Mouse (Mus musculus): ENCODE measurements around the gene Lyrm4. TPM values are rescaled to one million over a fixed set of nuclear protein-coding genes. Genes with fewer than 3 reads are reported as not detected.
A peak's percentile ranks its signal among the peaks of the same experiment; 100 is the strongest.
"Not testable (repeated sequence)": the region's sequence is repeated elsewhere in the genome, so short reads cannot be mapped to it uniquely, and the experiment has no call there.

The Lyrm4 gene
- polyA plus RNA-seq, 1 experiment from 2014 or later: 8.1 TPM

DNA sequence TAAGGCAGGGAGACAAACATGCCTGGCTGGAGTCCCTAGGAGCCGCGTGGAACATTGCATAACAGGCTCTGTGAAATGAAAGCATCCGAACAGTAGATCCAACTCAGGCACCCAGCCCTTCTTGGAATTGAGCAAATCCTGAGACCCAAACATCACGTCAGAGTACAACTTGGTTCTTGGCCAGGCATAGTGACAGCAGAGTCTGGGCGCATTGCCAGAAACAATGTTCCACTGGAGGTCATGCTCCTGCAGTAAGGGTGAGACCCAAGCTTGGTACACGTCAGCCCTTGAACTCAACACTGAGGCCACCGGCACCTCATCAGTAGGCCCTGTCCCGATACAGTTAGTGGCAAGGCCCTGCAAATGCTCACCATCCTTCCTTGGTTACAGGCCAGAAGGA is 123.3 kb downstream of the Lyrm4 start:
- no peak overlapping the region for H3K4me3 ChIP-seq (ENCODE audit: inconsistent target)
- H3K27ac ChIP-seq: no peak overlapping the region
- no peaks in the 10 kb centered on the region for H3K79me2 ChIP-seq (ENCODE audit: inconsistent target)
- no peaks in the 10 kb centered on the region for H3K36me3 ChIP-seq (ENCODE audit: inconsistent target)
- WGBS (ENCODE audit: missing documents): 86% methylated on average over 8 of the region's 8 CpGs

DNA sequence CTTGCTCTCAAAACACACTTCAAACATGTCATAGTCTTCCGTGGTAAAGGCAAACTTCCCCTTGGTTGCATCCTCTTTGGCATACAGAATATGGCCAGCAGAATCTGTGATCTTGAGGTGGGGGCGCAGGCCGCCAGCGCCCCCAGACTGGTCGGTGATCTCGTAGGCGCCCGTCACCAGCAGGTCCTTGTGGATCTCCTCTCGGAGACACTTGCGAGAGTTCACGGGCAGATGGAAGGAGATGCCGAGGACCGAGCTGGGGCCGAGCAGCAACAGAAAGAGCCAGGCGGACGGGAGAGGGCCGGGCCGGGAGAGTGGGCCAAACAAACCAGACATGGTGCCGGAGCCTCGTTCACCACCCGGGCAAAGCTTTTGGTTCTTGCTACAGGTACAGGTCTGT is 126.1 kb downstream of the Lyrm4 start:
- H3K27ac ChIP-seq; H3K79me2 ChIP-seq (ENCODE audit: inconsistent target); H3K36me3 ChIP-seq (ENCODE audit: inconsistent target); H3K4me3 ChIP-seq (ENCODE audit: inconsistent target): not testable (repeated sequence)
- 83% methylated on average over 5 of the region's 21 CpGs for WGBS (ENCODE audit: missing documents)

DNA sequence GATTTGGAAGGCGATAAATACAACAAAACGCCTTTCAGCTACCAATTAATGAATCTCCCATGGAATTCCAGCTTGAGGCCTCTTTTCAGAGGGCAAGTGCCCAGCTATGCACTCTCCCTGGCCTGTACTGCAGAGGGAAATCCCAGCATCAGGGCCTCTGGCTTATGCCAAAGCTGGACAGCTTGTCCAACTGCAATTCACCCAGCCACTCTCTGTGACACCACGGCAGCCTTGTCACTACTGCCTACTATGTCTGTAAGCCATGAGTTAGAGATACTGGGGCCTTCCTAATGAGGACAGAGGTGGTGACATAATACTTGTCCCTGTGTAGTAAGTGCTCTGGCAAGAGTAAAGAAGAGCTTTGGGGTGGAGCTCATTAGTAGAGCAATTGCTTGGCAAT is 128.0 kb downstream of the Lyrm4 start:
- Histone ChIP-seq H3K27ac (no peak overlapping the region), H3K4me3 (ENCODE audit: inconsistent target) (no peak overlapping the region)
- WGBS (ENCODE audit: missing documents): 92% methylated on average over 3 of the region's 3 CpGs

DNA sequence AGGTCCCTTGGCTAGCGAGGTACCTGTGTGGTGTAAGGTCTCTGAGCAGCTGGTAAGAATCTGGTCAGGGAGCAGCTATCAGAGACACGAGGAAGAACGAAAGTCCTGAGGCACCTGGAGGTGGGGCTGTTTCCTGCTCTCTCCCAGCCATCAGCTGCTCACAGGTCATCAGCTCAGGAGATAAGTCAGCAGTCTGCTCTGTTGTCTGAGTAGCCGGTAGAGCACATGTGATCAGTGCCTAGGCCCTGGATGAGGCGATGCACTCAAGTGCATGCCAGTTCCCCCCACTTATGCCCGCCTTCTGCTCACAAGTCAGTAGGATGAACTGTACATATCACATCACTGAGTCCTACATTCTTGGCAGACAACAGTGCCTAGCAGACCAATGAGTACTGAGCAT is 134.3 kb downstream of the Lyrm4 start:
- Histone ChIP-seq H3K4me3 (ENCODE audit: inconsistent target) (no peak overlapping the region), H3K27ac (no peak overlapping the region), H3K79me2 (ENCODE audit: inconsistent target) (no peaks in the 10 kb centered on the region), H3K36me3 (ENCODE audit: inconsistent target) (no peaks in the 10 kb centered on the region)
- WGBS (ENCODE audit: missing documents): 98% methylated on average over 6 of the region's 6 CpGs

More for the DNA sequence above, 128.0 kb downstream of the Lyrm4 start:
- Histone ChIP-seq H3K79me2 (ENCODE audit: inconsistent target) (no peaks in the 10 kb centered on the region), H3K36me3 (ENCODE audit: inconsistent target) (no peaks in the 10 kb centered on the region)

DNA sequence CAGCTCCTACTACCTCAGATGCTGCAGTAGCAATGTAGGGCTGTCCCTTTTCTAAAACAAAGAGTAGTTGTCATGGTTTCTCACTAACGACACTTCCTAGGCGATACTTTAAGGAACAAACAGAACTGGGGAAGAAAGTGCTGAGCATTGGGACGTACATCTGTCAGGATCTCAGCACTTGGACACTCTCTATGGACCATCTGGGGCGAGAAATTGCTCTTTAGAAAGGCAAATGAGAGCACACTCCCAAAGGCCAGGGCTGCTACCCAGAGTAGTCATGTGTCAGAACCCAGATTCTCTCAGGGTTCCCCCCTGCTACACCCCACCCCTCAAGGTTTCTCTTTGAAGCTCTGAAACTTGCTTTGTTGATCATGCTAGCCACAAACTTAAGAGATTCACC is 136.9 kb downstream of the Lyrm4 start:
- no peaks in the 10 kb centered on the region for H3K36me3 ChIP-seq (ENCODE audit: inconsistent target)
- no peak overlapping the region for H3K4me3 ChIP-seq (ENCODE audit: inconsistent target)
- no peak overlapping the region for H3K27ac ChIP-seq
- H3K79me2 ChIP-seq (ENCODE audit: inconsistent target): no peaks in the 10 kb centered on the region
- 91% methylated on average over 4 of the region's 4 CpGs for WGBS (ENCODE audit: missing documents)

DNA sequence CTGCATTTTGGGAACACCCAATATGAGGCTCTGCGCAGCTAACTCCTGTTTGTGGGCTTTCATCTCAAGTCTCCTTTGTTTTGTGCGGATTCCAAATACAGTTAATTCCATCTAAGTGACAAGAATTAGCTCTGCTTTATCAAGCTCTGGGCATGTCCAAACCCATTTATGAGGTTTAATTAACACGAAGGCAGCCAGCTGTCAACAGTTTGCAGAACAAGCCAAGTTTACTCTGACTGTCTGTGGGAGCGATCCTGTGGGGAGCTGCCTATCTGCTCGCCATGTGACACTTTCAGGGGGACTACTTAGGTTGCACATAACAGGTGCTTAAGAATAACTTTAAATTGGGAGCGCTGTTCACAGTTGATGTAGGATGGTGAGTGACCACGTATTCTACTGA is 140.4 kb downstream of the Lyrm4 start:
- no peak overlapping the region for H3K4me3 ChIP-seq (ENCODE audit: inconsistent target)
- no peak overlapping the region for H3K27ac ChIP-seq
- WGBS (ENCODE audit: missing documents): 98% methylated on average over 7 of the region's 7 CpGs

DNA sequence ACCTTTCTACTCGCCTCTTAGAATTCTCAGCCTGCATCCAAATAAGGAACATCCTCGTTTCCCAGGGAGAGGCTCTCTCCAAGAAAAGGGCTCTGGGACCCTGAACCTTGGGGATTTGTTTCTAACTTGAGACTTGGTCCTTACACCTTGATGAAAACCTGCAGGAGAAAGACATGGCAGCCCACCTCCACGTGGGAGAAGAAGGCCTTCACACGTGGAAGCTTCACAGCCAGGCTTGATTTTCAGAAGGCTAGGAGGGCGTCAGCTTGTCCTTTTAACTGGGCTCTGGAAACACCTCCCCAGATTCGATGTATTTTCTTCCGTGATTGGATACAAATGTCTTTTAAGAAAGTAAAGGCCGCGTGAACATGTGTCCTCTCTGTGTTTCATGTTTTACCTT is 147.5 kb downstream of the Lyrm4 start:
- WGBS (ENCODE audit: missing documents): 40% methylated on average over 9 of the region's 9 CpGs
- H3K79me2 ChIP-seq (ENCODE audit: inconsistent target): no peaks in the 10 kb centered on the region
- no peaks in the 10 kb centered on the region for H3K36me3 ChIP-seq (ENCODE audit: inconsistent target)
- H3K27ac ChIP-seq: no peak overlapping the region
- no peak overlapping the region for H3K4me3 ChIP-seq (ENCODE audit: inconsistent target)

More for the DNA sequence above, 140.4 kb downstream of the Lyrm4 start:
- no peaks in the 10 kb centered on the region for H3K36me3 ChIP-seq (ENCODE audit: inconsistent target)
- no peaks in the 10 kb centered on the region for H3K79me2 ChIP-seq (ENCODE audit: inconsistent target)

DNA sequence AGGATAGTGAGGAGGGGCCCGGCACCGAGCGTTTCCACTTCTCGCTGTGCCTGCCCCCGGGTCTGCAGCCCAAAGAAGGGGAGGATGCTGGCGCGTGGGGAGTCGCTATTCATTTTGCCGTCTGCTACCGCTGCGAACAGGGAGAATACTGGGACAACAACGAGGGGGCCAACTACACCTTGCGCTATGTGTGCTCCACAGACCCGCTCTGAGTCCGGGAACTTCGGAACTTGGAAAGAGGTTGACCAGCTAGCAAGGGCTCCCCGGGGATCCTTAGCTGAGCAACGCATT is 147.9 kb downstream of the Lyrm4 start:
- H3K4me3 ChIP-seq (ENCODE audit: inconsistent target): no peak overlapping the region
- H3K79me2 ChIP-seq (ENCODE audit: inconsistent target): no peaks in the 10 kb centered on the region
- WGBS (ENCODE audit: missing documents): 3% methylated on average over 18 of the region's 18 CpGs

DNA sequence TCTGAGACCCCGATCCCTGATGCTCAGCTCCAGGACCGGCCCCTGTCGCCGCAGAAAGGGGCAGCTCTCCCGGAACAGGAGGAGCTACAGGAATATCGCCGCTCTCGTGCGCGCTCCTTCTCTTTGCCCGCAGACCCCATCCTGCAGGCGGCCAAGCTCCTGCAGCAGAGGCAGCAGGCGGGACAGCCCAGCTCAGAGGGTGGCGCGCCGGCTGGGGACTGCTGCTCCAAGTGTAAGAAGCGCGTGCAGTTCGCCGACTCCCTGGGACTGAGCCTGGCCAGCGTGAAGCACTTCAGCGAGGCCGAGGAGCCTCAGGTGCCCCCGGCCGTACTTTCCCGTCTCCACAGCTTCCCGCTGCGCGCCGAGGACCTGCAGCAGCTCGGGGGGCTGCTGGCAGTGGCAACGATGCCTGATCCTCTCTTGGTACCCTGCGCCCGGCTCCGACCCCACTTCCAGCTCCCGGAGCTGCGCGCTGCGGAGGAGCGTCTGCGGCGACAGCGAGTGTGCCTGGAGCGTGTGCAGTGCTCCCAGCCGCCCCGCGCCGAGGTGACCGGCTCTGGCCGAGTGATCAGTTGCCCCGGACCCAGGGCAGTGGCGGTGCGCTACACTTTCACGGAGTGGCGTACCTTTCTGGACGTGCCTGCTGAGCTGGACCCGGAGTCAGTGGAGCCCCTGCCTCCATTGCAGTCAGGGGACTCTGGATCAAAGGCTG is 148.5 kb downstream of the Lyrm4 start:
- Histone ChIP-seq H3K36me3 (ENCODE audit: inconsistent target) (no peaks in the 10 kb centered on the region), H3K27ac (no peak overlapping the region), H3K79me2 (ENCODE audit: inconsistent target) (no peaks in the 10 kb centered on the region), H3K4me3 (ENCODE audit: inconsistent target) (peak overlapping the region; percentile 8; the same call in 1 of the 2 replicates)
- WGBS (ENCODE audit: missing documents): 3% methylated on average over 56 of the region's 57 CpGs

More for the DNA sequence above, 147.9 kb downstream of the Lyrm4 start:
- Histone ChIP-seq H3K27ac (no peak overlapping the region), H3K36me3 (ENCODE audit: inconsistent target) (no peaks in the 10 kb centered on the region)

DNA sequence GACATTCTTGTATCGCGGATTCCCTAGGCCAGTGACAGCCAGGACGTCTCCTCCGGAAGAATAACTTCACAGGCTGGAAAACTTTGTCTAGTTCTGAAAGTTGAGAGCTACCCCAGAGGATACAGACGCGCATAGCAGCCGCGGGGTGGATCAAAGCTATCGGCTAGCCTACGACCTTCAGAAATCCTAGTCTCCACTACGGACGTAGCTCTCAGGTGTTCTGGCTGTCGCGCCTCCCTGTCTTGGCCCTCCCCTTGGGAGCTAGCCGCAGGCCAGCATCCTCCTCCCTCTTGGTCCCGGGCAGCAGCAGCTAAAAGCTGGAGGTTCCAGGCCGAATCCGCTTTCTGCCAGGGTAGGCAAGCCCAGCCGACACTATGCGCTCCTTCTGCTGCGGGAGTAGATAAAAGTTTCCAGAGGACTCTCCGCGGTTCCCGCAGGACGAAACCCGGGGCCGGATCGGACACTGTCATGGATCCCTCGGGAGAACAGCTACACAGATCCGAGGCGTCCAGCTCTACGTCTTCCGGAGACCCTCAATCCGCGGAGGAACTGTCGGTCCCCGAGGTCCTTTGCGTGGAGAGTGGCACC is 149.1 kb downstream of the Lyrm4 start:
- no peaks in the 10 kb centered on the region for H3K79me2 ChIP-seq (ENCODE audit: inconsistent target)
- no peaks in the 10 kb centered on the region for H3K36me3 ChIP-seq (ENCODE audit: inconsistent target)
- H3K27ac ChIP-seq: no peak overlapping the region
- peak overlapping the region; percentile 8; the same call in 1 of the 2 replicates for H3K4me3 ChIP-seq (ENCODE audit: inconsistent target)
- WGBS (ENCODE audit: missing documents): 2% methylated on average over 38 of the region's 38 CpGs

DNA sequence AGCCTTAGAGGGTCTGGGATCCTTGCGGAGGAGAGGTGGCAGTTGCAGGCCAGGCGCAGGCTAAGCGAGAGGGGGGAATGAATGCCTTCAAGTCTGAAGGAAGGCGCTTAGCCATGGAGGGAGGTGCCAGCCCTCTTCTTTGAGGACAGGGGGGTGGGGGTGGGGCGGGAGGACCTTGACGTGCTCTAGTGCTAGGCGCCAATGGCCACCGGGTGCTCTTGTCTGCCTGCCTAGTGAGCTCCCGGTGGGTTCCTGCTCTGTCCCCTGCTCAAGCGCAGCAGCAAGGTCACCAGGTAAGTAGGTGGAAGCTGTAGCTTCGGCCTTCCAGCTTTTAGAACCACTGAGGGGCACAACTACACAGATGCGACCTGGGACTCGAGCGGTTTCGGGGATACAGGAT is 149.6 kb downstream of the Lyrm4 start:
- Histone ChIP-seq H3K27ac (no peak overlapping the region), H3K36me3 (ENCODE audit: inconsistent target) (no peaks in the 10 kb centered on the region), H3K79me2 (ENCODE audit: inconsistent target) (no peaks in the 10 kb centered on the region), H3K4me3 (ENCODE audit: inconsistent target) (no peak overlapping the region)
- WGBS (ENCODE audit: missing documents): 38% methylated on average over 15 of the region's 15 CpGs

DNA sequence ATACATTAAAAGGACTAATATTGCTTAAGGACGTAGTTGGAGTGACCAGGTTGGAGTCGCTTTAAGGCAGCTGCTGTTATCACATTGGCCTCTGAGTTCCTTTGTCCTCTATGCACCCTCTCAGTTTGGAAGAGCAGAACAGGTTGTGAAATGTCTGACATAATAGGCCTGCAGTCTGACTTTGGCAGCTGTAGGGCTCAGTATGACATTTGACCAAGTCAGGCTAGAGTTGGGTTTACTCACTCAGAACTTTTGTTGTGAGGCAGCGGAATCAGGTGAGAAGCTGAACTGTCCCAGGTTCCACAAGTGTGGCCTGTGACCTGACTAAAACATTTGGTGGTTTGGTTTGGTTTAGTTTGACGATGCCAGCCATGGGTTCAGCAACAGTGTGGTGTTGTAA is 153.7 kb downstream of the Lyrm4 start:
- WGBS (ENCODE audit: missing documents): 90% methylated on average over 4 of the region's 4 CpGs
- H3K27ac ChIP-seq: no peak overlapping the region
- H3K4me3 ChIP-seq (ENCODE audit: inconsistent target): no peak overlapping the region
- H3K36me3 ChIP-seq (ENCODE audit: inconsistent target): no peaks in the 10 kb centered on the region
- no peaks in the 10 kb centered on the region for H3K79me2 ChIP-seq (ENCODE audit: inconsistent target)

DNA sequence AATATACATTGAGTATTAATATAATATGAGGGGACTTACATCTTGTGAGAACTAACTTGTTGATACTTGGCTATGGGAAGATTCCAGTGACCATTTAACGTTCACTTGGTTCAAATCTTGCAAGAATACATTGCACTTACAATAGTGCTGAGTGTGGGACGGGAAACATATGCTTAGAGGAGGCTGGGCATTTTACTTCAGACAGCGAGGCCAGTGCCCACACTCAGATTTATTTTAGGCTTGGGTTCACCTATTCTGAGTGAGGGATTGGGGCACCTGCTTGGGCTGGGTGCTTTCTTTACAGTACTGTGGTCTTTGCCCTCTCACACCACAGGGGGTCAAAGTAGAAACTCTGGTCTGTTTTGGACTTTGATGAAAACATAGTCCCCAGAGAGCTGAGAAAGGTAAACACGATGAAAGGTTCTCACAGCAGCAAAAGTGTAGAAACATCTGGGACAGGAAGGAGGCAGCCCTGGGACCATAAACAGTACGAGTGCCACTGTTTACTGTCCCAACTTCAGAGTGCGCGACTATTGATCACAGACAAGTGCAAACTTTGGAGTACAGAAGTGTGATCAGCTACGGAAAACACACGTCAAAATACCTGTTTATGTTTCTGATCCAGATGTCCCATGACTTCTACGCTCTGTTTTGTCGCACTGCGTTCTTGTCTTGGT is 157.8 kb downstream of the Lyrm4 start:
- no peak overlapping the region for H3K4me3 ChIP-seq (ENCODE audit: inconsistent target)
- no peaks in the 10 kb centered on the region for H3K36me3 ChIP-seq (ENCODE audit: inconsistent target)
- H3K79me2 ChIP-seq (ENCODE audit: inconsistent target): no peaks in the 10 kb centered on the region
- WGBS (ENCODE audit: missing documents): 89% methylated on average over 12 of the region's 12 CpGs
- H3K27ac ChIP-seq: no peak overlapping the region

DNA sequence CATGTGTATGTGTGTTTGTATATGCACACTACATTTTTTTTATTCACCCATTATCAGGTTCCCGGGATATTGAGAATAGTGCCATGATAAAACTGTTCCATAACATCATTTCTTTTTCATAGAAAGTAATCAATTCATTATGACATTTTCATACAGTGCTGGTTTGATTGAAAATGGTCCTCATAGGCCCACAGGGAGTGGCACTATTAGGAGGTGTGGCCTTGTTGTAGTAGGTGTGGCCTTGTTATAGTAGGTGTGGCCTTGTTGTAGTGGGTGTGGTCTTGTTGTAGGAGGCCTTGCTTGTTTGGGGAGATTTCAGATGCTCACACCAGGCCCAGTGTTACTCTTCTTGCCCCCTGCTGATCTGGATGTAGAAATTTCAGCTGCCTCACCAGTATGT is 158.8 kb downstream of the Lyrm4 start, which contains the start of gene Ppp1r3g:
Gene Ppp1r3g, plus strand, starts transcription at position 301 of the 400 bp plus-strand sequence.
- 100% methylated on average over 1 of the region's 1 CpGs for WGBS (ENCODE audit: missing documents)
- Histone ChIP-seq H3K79me2 (ENCODE audit: inconsistent target) (no peaks in the 10 kb centered on the region), H3K4me3 (ENCODE audit: inconsistent target) (no peak within 1 kb of the TSS), H3K36me3 (ENCODE audit: inconsistent target) (no peaks in the 10 kb centered on the region), H3K27ac (no peak within 1 kb of the TSS)

DNA sequence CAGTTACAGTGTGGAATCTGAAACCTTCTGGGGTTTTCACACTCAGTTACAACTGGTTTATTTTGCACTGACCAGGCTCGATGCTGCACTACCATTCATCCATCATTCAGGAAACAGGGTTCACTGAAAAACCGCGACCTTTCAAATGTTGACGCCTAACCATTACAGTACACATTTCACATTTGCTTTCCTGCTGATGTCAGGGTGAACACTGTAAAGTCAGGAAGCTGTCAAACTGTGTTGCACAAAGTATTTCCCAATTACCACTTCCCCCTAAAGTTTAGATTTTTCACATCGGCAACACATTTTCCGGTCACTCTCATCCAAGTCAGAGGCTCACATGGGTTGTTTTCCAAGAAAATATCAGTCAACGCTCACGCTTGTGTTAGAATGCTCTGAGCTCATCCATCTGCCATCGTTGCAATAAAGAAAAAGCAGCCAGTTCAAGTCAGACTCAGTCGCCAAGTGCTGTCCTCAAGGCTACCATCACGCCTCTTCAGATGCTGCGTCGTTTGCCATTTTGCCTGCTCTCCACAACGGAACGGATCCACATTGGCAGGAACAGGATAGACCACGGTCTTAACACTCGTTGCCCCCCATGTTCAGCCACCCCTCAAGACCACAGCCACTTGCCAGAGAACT is 167.4 kb downstream of the Lyrm4 start:
- WGBS (ENCODE audit: missing documents): 51% methylated on average over 17 of the region's 17 CpGs
- Histone ChIP-seq H3K79me2 (ENCODE audit: inconsistent target) (no peaks in the 10 kb centered on the region), H3K4me3 (ENCODE audit: inconsistent target) (no peak overlapping the region), H3K27ac (peak overlapping the region; percentile 25; the same call in 1 of the 2 replicates), H3K36me3 (ENCODE audit: inconsistent target) (no peaks in the 10 kb centered on the region)

Measured in macrophage (primary cell).